17 mouse cellular contexts compared by ENCODE assay signal in genomic region chr11:118369657-118370056, GRCm38 (mm10). TPM values are rescaled to one million over a fixed set of nuclear protein-coding genes. Genes with fewer than 3 reads are reported as not detected.
"Had no signal": no experiment of that assay in that cellular context is flagged by ENCODE, and none has a peak within 500 bp of the region (broad histone marks: within the 10 kb centered on the region; RNA-seq: fewer than 3 reads in every experiment).

No protein-coding gene starts in this region.

- H3K36me3 ChIP-seq: limb, embryonic 12.5 days; liver, embryonic 13.5 days; lung, embryonic 15.5 days; midbrain, embryonic 15.5 days; neural tube, embryonic 13.5 days had no signal

- ATAC-seq: intestine, postnatal 0 days; liver, postnatal 0 days; midbrain, embryonic 15.5 days had no signal

- H3K4me3 ChIP-seq: limb, embryonic 12.5 days; liver, embryonic 13.5 days; lung, embryonic 15.5 days; midbrain, embryonic 15.5 days; neural tube, embryonic 13.5 days had no signal

- H3K27ac ChIP-seq: limb, embryonic 12.5 days; liver, embryonic 13.5 days; lung, embryonic 15.5 days; midbrain, embryonic 15.5 days; neural tube, embryonic 13.5 days; stomach, postnatal 0 days had no signal

- H3K4me2 ChIP-seq: limb, embryonic 12.5 days; liver, embryonic 13.5 days; lung, embryonic 15.5 days; midbrain, embryonic 15.5 days; neural tube, embryonic 13.5 days had no signal

- H3K9ac ChIP-seq: limb, embryonic 12.5 days; liver, embryonic 13.5 days; liver, postnatal 0 days; lung, embryonic 15.5 days; midbrain, embryonic 15.5 days; neural tube, embryonic 13.5 days had no signal

- H3K27me3 ChIP-seq: limb, embryonic 12.5 days; lung, embryonic 15.5 days; midbrain, embryonic 15.5 days; neural tube, embryonic 13.5 days had no signal

- H3K9me3 ChIP-seq: limb, embryonic 12.5 days; liver, embryonic 13.5 days; lung, embryonic 15.5 days; midbrain, embryonic 15.5 days; neural tube, embryonic 13.5 days had no signal

- H3K4me1 ChIP-seq: liver, embryonic 13.5 days; midbrain, embryonic 15.5 days; neural tube, embryonic 13.5 days had no signal

- DNase-seq: kidney, adult 8-10 months; layer of hippocampus, postnatal 36 days; liver; liver, embryonic 13.5 days; liver, postnatal 0 days; lung, postnatal 36 days; right cerebral cortex, adult 18-20 months; right cerebral cortex, postnatal 25 days had no signal

RNA-seq across cellular contexts. Expression of gene Cep295nl, which starts 27.4 kb away (rescaled TPM):
- total RNA-seq: megakaryocyte progenitor cell, adult 5-6 weeks had no signal
- polyA plus RNA-seq: liver, embryonic 13.5 days; small intestine, adult 2 months had no signal

RNA-seq across cellular contexts. Expression of gene C1qtnf1, which starts 58.3 kb away (rescaled TPM):
- total RNA-seq: megakaryocyte progenitor cell, adult 5-6 weeks; monocyte, adult 5-6 weeks had no signal
